Mouse (Mus musculus): Measurements from ENCODE around the gene Nps. TPM values are rescaled to one million over a fixed set of nuclear protein-coding genes. Genes with fewer than 3 reads are reported as not detected.

Nps gene
- not detected for polyA plus RNA-seq (2017; shearing (Covaris generic))

GRCm38 (mm10) chr7:135258053-135258753 lies at the start of gene Nps:
TSS of gene Nps (plus strand) at chr7:135258703.

Other genes starting within 250 kb of the Nps start
- not detected for gene Foxi2, start 151.6 kb downstream of the Nps start, polyA plus RNA-seq (2017; shearing (Covaris generic))

Measured in effector memory CD4-positive, alpha-beta T cell, adult 5 months (primary cell).